Mouse (Mus musculus) c-Kit-positive CD71-positive TER-119-negative erythroid progenitor cells, embryonic 14.5 days (primary cell): ENCODE measurements around the gene Chd1l.

Experiments used
- DNase-seq: peaks from one replicate; pipeline ENCODE4 v3.0.0-alpha.2; 2013; ENCODE audit warnings: low read depth

Gene Chd1l

GRCm38 (mm10) chr3:97609845-97610410, at the start of gene Chd1l:
Gene Chd1l, minus strand, starts transcription at chr3:97610203.
- peak; percentile 83 for DNase-seq

- no peak for DNase-seq
These were observed 49.7 kb upstream of the Chd1l start for GRCm38 (mm10) chr3:97659746-97660145.

- DNase-seq, result peak; percentile 48
These were observed 48.6 kb upstream of the Chd1l start for GRCm38 (mm10) chr3:97658426-97659193.

- peak; percentile 92 for DNase-seq
These were observed 47.8 kb upstream of the Chd1l start, which contains the start of gene Prkab2 for GRCm38 (mm10) chr3:97657655-97658411. Gene Prkab2, plus strand, starts transcription at chr3:97658193.

GRCm38 (mm10) chr3:97654901-97655300, 44.9 kb upstream of the Chd1l start:
- DNase-seq, result peak; percentile 11

GRCm38 (mm10) chr3:97653781-97654180, 43.8 kb upstream of the Chd1l start:
- no peak for DNase-seq

GRCm38 (mm10) chr3:97651604-97652003, 41.6 kb upstream of the Chd1l start:
- DNase-seq, result no peak

GRCm38 (mm10) chr3:97649469-97649868, 39.5 kb upstream of the Chd1l start:
- DNase-seq, result no peak

- no peak for DNase-seq
These were observed 39.0 kb upstream of the Chd1l start for GRCm38 (mm10) chr3:97649022-97649421.

GRCm38 (mm10) chr3:97648518-97648917, 38.5 kb upstream of the Chd1l start:
- no peak for DNase-seq

- no peak for DNase-seq
These were observed 32.0 kb upstream of the Chd1l start for GRCm38 (mm10) chr3:97642001-97642400.

- DNase-seq, result no peak
These were observed 31.4 kb upstream of the Chd1l start for GRCm38 (mm10) chr3:97641396-97641795.

GRCm38 (mm10) chr3:97634288-97634761, 24.3 kb upstream of the Chd1l start:
- no peak for DNase-seq

- no peak for DNase-seq
These were observed 23.5 kb upstream of the Chd1l start for GRCm38 (mm10) chr3:97633456-97633855.

- DNase-seq, result no peak
These were observed 21.4 kb upstream of the Chd1l start for GRCm38 (mm10) chr3:97631258-97631860.

GRCm38 (mm10) chr3:97630746-97631145, 20.7 kb upstream of the Chd1l start:
- no peak for DNase-seq

- DNase-seq, result no peak
These were observed 19.9 kb upstream of the Chd1l start for GRCm38 (mm10) chr3:97629941-97630340.

- peak; percentile 54 for DNase-seq
These were observed 18.5 kb upstream of the Chd1l start, which contains the start of gene Fmo5 for GRCm38 (mm10) chr3:97628391-97629001. Gene Fmo5, plus strand, starts transcription at chr3:97628804.

GRCm38 (mm10) chr3:97627893-97628292, 17.9 kb upstream of the Chd1l start:
- no peak for DNase-seq

- DNase-seq, result no peak
These were observed 14.6 kb upstream of the Chd1l start for GRCm38 (mm10) chr3:97624611-97625010.

- no peak for DNase-seq
These were observed 10.7 kb upstream of the Chd1l start for GRCm38 (mm10) chr3:97620657-97621056.

GRCm38 (mm10) chr3:97617899-97618298, 7.9 kb upstream of the Chd1l start:
- no peak for DNase-seq
